ENCODE assay signal across 9 mouse cellular contexts in genomic region chr2:118730622-118730915, GRCm38 (mm10). TPM values are rescaled to one million over a fixed set of nuclear protein-coding genes. Genes with fewer than 3 reads are reported as not detected.
A peak's percentile ranks its signal among the peaks of the same experiment; 100 is the strongest.
DNase-seq lines count a peak whose midpoint lies in the region; ATAC-seq and TF ChIP-seq lines count a peak whose summit lies in the region.
"Had no signal": no experiment of that assay in that cellular context is flagged by ENCODE, and none has a peak within 500 bp of the region (broad histone marks: within the 10 kb centered on the region; RNA-seq: fewer than 3 reads in every experiment).

No protein-coding gene starts in this region.

- H3K4me2 ChIP-seq in forebrain, embryonic 14.5 days (ENCODE audit: low read length), result no peak overlapping the region
- H3K4me2 ChIP-seq in hindbrain, embryonic 14.5 days (replicated peaks), result no peak overlapping the region
- H3K4me2 ChIP-seq: limb, embryonic 13.5 days had no signal

- no peak overlapping the region for H3K4me3 ChIP-seq in forebrain, embryonic 14.5 days (ENCODE audit: low read depth, low read length)
- no peak overlapping the region for H3K4me3 ChIP-seq in forebrain, embryonic 10.5 days
- H3K4me3 ChIP-seq in embryonic fibroblast, embryonic 13.5 days (ENCODE audit: insufficient read depth, low read length), result no peak overlapping the region
- no peak overlapping the region for H3K4me3 ChIP-seq in hindbrain, embryonic 14.5 days (replicated peaks; ENCODE audit: low read length)
- no peak overlapping the region for H3K4me3 ChIP-seq in left cerebral cortex, adult 2 months
- no peak overlapping the region for H3K4me3 ChIP-seq in testis, adult 2 months (ENCODE audit: control insufficient read depth, low read depth, low read length)
- H3K4me3 ChIP-seq: limb, embryonic 13.5 days had no signal

- H3K4me1 ChIP-seq in forebrain, embryonic 14.5 days (ENCODE audit: control insufficient read depth, insufficient read depth, low read length), result no peaks in the 10 kb centered on the region; the same call in 1 of the 2 replicates
- H3K4me1 ChIP-seq in forebrain, embryonic 10.5 days, result peaks cover 18% of the 10 kb centered on the region
- no peaks in the 10 kb centered on the region for H3K4me1 ChIP-seq in embryonic fibroblast, embryonic 13.5 days (ENCODE audit: control insufficient read depth, insufficient read depth, low read length)
- H3K4me1 ChIP-seq in hindbrain, embryonic 14.5 days (replicated peaks; ENCODE audit: control insufficient read depth, insufficient read depth, low read length), result no peaks in the 10 kb centered on the region
- peaks cover 12% of the 10 kb centered on the region for H3K4me1 ChIP-seq in testis, adult 2 months (ENCODE audit: control insufficient read depth, insufficient read depth, low read length)

- H3K27ac ChIP-seq in forebrain, embryonic 14.5 days (ENCODE audit: low read depth, low read length), result no peak overlapping the region
- H3K27ac ChIP-seq in forebrain, embryonic 10.5 days, result no peak overlapping the region
- H3K27ac ChIP-seq in embryonic fibroblast, embryonic 13.5 days (ENCODE audit: insufficient read depth, low read length), result no peak overlapping the region
- H3K27ac ChIP-seq in hindbrain, embryonic 14.5 days, result no peak overlapping the region
- H3K27ac ChIP-seq in left cerebral cortex, adult 2 months, result no peak overlapping the region
- no peak overlapping the region for H3K27ac ChIP-seq in testis, adult 2 months (ENCODE audit: control insufficient read depth, insufficient read depth, low read depth, low read length)
- H3K27ac ChIP-seq: limb, embryonic 13.5 days had no signal

- intact Hi-C loops in left cerebral cortex, adult 2 months (cut with DNase I), result loop anchor here (1.0 to 10.0 kb wide), 4 partner anchors 30 to 468 kb away; no protein-coding TSS in a partner anchor

- peak; percentile 44 for ATAC-seq in forebrain, embryonic 14.5 days
- peak; percentile 48; the same call in 1 of the 2 replicates for ATAC-seq in hindbrain, embryonic 14.5 days (ENCODE audit: low FRiP score)
- 0 out of 2 replicates have a peak, but pooled peaks have one; percentile 37 for ATAC-seq in monocyte, adult 5-6 weeks (replicated peaks; ENCODE audit: insufficient number of reproducible peaks, low FRiP score, low TSS enrichment, poor library complexity, severe bottlenecking)

- H3K27me3 ChIP-seq in forebrain, embryonic 14.5 days (replicated peaks; ENCODE audit: control insufficient read depth, insufficient read depth, low read length), result peaks cover 3% of the 10 kb centered on the region; the same call in 1 of the 2 replicates
- H3K27me3 ChIP-seq in forebrain, embryonic 10.5 days (ENCODE audit: poor library complexity, severe bottlenecking), result peaks cover 85% of the 10 kb centered on the region
- peaks cover 20% of the 10 kb centered on the region; the same call in 1 of the 2 replicates for H3K27me3 ChIP-seq in hindbrain, embryonic 14.5 days (ENCODE audit: control insufficient read depth, insufficient read depth, low read length)
- H3K27me3 ChIP-seq in testis, adult 2 months (ENCODE audit: control insufficient read depth, insufficient read depth, low read length), result no peaks in the 10 kb centered on the region

- H3K36me3 ChIP-seq in forebrain, embryonic 14.5 days (ENCODE audit: control insufficient read depth, insufficient read depth, low read length), result no peaks in the 10 kb centered on the region
- H3K36me3 ChIP-seq in forebrain, embryonic 10.5 days (replicated peaks), result no peaks in the 10 kb centered on the region
- no peaks in the 10 kb centered on the region for H3K36me3 ChIP-seq in hindbrain, embryonic 14.5 days (replicated peaks; ENCODE audit: control insufficient read depth, insufficient read depth)
- H3K36me3 ChIP-seq in testis, adult 2 months (ENCODE audit: control insufficient read depth, insufficient read depth, low read length), result no peaks in the 10 kb centered on the region
- H3K36me3 ChIP-seq: limb, embryonic 13.5 days had no signal

- DNase-seq in forebrain, embryonic 14.5 days (ENCODE audit: low spot score), result peak; percentile 66
- no peak for DNase-seq in forebrain, embryonic 10.5 days (ENCODE audit: extremely low spot score, low spot score)
- peak; percentile 90 for DNase-seq in NIH3T3 (ENCODE audit: low read depth)
- DNase-seq in hindbrain, embryonic 14.5 days (ENCODE audit: low spot score), result peak; percentile 54
- DNase-seq in left cerebral cortex, adult 2 months (ENCODE audit: extremely low spot score in 1 of 2, low spot score in 2 of 2), result peak; percentile 79

- 3% methylated on average over 3 of the region's 3 CpGs for WGBS in forebrain, embryonic 14.5 days
- whole genome bisulfite sequencing in forebrain, embryonic 10.5 days, result 2% methylated on average over 3 of the region's 3 CpGs
- WGBS in hindbrain, embryonic 14.5 days, result 12% methylated on average over 3 of the region's 3 CpGs

- no peak for TF ChIP-seq POLR2A in embryonic fibroblast, embryonic 13.5 days (IDR thresholded peaks at IDR 0.05; ENCODE audit: low read depth, low read length)
- TF ChIP-seq POLR2A in testis, adult 2 months (IDR thresholded peaks at IDR 0.05; ENCODE audit: control insufficient read depth, low read depth, low read length), result no peak

- no peaks in the 10 kb centered on the region for H3K9me3 ChIP-seq in forebrain, embryonic 14.5 days (replicated peaks; ENCODE audit: control insufficient read depth, low read length)
- H3K9me3 ChIP-seq in forebrain, embryonic 10.5 days, result no peaks in the 10 kb centered on the region
- H3K9me3 ChIP-seq in hindbrain, embryonic 14.5 days (ENCODE audit: control insufficient read depth, low read length), result no peaks in the 10 kb centered on the region
- H3K9me3 ChIP-seq: limb, embryonic 13.5 days had no signal

- peak; percentile 30; the same call in 1 of the 2 replicates for TF ChIP-seq CTCF in embryonic fibroblast, embryonic 13.5 days (IDR thresholded peaks at IDR 0.05; ENCODE audit: borderline replicate concordance, insufficient read depth, low read length)
- TF ChIP-seq CTCF in left cerebral cortex, adult 2 months (IDR thresholded peaks at IDR 0.05), result peak; percentile 94
- peak; percentile 51; the same call in 1 of the 2 replicates for TF ChIP-seq CTCF in testis, adult 2 months (IDR thresholded peaks at IDR 0.05; ENCODE audit: control insufficient read depth, insufficient read depth, insufficient replicate concordance, low read depth, low read length)

- no peak overlapping the region for H3K9ac ChIP-seq in forebrain, embryonic 14.5 days (ENCODE audit: low read length)
- H3K9ac ChIP-seq in hindbrain, embryonic 14.5 days, result no peak overlapping the region
- H3K9ac ChIP-seq: limb, embryonic 13.5 days had no signal

RNA-seq across cellular contexts. Expression of gene Plcb2, which starts 2.3 kb away (rescaled TPM):
- polyA plus RNA-seq in forebrain, embryonic 14.5 days (2014; fragmentation: Nextera tagmentation; extraction: Ambion mirVana), result 0.48 and 0.57 TPM in 2 replicates
- 0.38 and 0.46 TPM in 2 replicates for polyA plus RNA-seq in forebrain, embryonic 10.5 days (2016; fragmentation: Nextera tagmentation; extraction: Ambion mirVana)
- polyA plus RNA-seq in embryonic fibroblast, embryonic 13.5 days (2011; ENCODE audit: insufficient read length, low read depth, missing spikeins), result 0.49 TPM in 1 of 2 replicates, not detected in the other
- polyA plus RNA-seq in hindbrain, embryonic 14.5 days (2014; fragmentation: Nextera tagmentation; extraction: Ambion mirVana), result 0.54 and 0.69 TPM in 2 replicates
- 1 to 10 TPM; 2.3 to 3.2 TPM for total RNA-seq in left cerebral cortex, adult 2 months (2021)
- 32.8 to 44.3 TPM (median 36.3 TPM) in 3 replicates for total RNA-seq in monocyte, adult 5-6 weeks (2017)
- 17.6 and 17.9 TPM in 2 replicates for polyA plus RNA-seq in testis, adult 2 months (2012; rRNA removed)

RNA-seq across cellular contexts. Expression of gene Inafm2, which starts 15.0 kb away (rescaled TPM):
- polyA plus RNA-seq in forebrain, embryonic 14.5 days (2014; fragmentation: Nextera tagmentation; extraction: Ambion mirVana), result 32.1 and 33.7 TPM in 2 replicates
- 19.8 and 21.7 TPM in 2 replicates for polyA plus RNA-seq in forebrain, embryonic 10.5 days (2016; fragmentation: Nextera tagmentation; extraction: Ambion mirVana)
- 17.3 and 19.0 TPM in 2 replicates for polyA plus RNA-seq in embryonic fibroblast, embryonic 13.5 days (2011; ENCODE audit: insufficient read length, low read depth, missing spikeins)
- polyA plus RNA-seq in hindbrain, embryonic 14.5 days (2014; fragmentation: Nextera tagmentation; extraction: Ambion mirVana), result 29.5 and 30.6 TPM in 2 replicates
- 10 to 100 TPM; 42.7 to 47.9 TPM for total RNA-seq in left cerebral cortex, adult 2 months (2021)
- total RNA-seq in monocyte, adult 5-6 weeks (2017), result 14.5 to 23.9 TPM (median 19.3 TPM) in 3 replicates
- polyA plus RNA-seq in testis, adult 2 months (2012; rRNA removed), result 12.6 and 13.4 TPM in 2 replicates

RNA-seq across cellular contexts. Expression of gene Ankrd63, which starts 26.8 kb away (rescaled TPM):
- 0.28 and 0.41 TPM in 2 replicates for polyA plus RNA-seq in forebrain, embryonic 14.5 days (2014; fragmentation: Nextera tagmentation; extraction: Ambion mirVana)
- not detected in 2 replicates for polyA plus RNA-seq in forebrain, embryonic 10.5 days (2016; fragmentation: Nextera tagmentation; extraction: Ambion mirVana)
- not detected in 2 replicates for polyA plus RNA-seq in embryonic fibroblast, embryonic 13.5 days (2011; ENCODE audit: insufficient read length, low read depth, missing spikeins)
- polyA plus RNA-seq in hindbrain, embryonic 14.5 days (2014; fragmentation: Nextera tagmentation; extraction: Ambion mirVana), result not detected in 2 replicates
- total RNA-seq in left cerebral cortex, adult 2 months (2021), result 10 to 100 TPM; 22.3 to 28.5 TPM
- 0.58 TPM in 1 of 3 replicates, not detected in the others for total RNA-seq in monocyte, adult 5-6 weeks (2017)
- polyA plus RNA-seq in testis, adult 2 months (2012; rRNA removed), result 1.8 and 1.9 TPM in 2 replicates

RNA-seq across cellular contexts. Expression of gene Ccdc9b, which starts 31.9 kb away (rescaled TPM):
- 1.0 and 1.2 TPM in 2 replicates for polyA plus RNA-seq in forebrain, embryonic 14.5 days (2014; fragmentation: Nextera tagmentation; extraction: Ambion mirVana)
- 0.53 and 0.64 TPM in 2 replicates for polyA plus RNA-seq in forebrain, embryonic 10.5 days (2016; fragmentation: Nextera tagmentation; extraction: Ambion mirVana)
- polyA plus RNA-seq in embryonic fibroblast, embryonic 13.5 days (2011; ENCODE audit: insufficient read length, low read depth, missing spikeins), result 17.9 and 27.9 TPM in 2 replicates
- 0.48 and 0.87 TPM in 2 replicates for polyA plus RNA-seq in hindbrain, embryonic 14.5 days (2014; fragmentation: Nextera tagmentation; extraction: Ambion mirVana)
- total RNA-seq in left cerebral cortex, adult 2 months (2021), result 1 to 10 TPM; 4.0 to 4.7 TPM
- 0.10 to 0.19 TPM in 2 of 3 replicates, not detected in the other for total RNA-seq in monocyte, adult 5-6 weeks (2017)
- 0.80 and 0.85 TPM in 2 replicates for polyA plus RNA-seq in testis, adult 2 months (2012; rRNA removed)

RNA-seq across cellular contexts. Expression of gene Phgr1, which starts 42.0 kb away (rescaled TPM):
- not detected in 2 replicates for polyA plus RNA-seq in forebrain, embryonic 14.5 days (2014; fragmentation: Nextera tagmentation; extraction: Ambion mirVana)
- not detected in 2 replicates for polyA plus RNA-seq in forebrain, embryonic 10.5 days (2016; fragmentation: Nextera tagmentation; extraction: Ambion mirVana)
- polyA plus RNA-seq in embryonic fibroblast, embryonic 13.5 days (2011; ENCODE audit: insufficient read length, low read depth, missing spikeins), result not detected in 2 replicates
- not detected in 2 replicates for polyA plus RNA-seq in hindbrain, embryonic 14.5 days (2014; fragmentation: Nextera tagmentation; extraction: Ambion mirVana)
- not detected for total RNA-seq in left cerebral cortex, adult 2 months (2021)
- not detected in 3 replicates for total RNA-seq in monocyte, adult 5-6 weeks (2017)
- polyA plus RNA-seq in testis, adult 2 months (2012; rRNA removed), result 0.49 and 1.1 TPM in 2 replicates
- polyA plus RNA-seq: limb, embryonic 13.5 days had no signal

Comparison
In these comparisons a context has a peak if more than half of its experiments do, and no peak if none do; other contexts are left out.
1. CTCF ChIP-seq: peak in every context shown above with its lines; median percentile 94 in left cerebral cortex, adult 2 months; 51 in testis, adult 2 months; 30 in embryonic fibroblast, embryonic 13.5 days.
2. RNA of gene Plcb2, which starts 2.3 kb away (polyA plus RNA-seq): 17.6 to 17.9 TPM in testis, adult 2 months; 0.48 to 0.57 TPM in forebrain, embryonic 14.5 days, 0.54 to 0.69 TPM in hindbrain, embryonic 14.5 days, 0.49 TPM in embryonic fibroblast, embryonic 13.5 days and 0.38 to 0.46 TPM in forebrain, embryonic 10.5 days; every median in the first group is over 10 times any median in the second.
3. Peak in every context shown above with its lines, with median percentiles within 50 percentile points of each other: ATAC-seq.